Mouse (Mus musculus): ENCODE results near the gene Cldn1.
A peak's percentile ranks its signal among the peaks of the same experiment; 100 is the strongest.

The Cldn1 gene

DNA sequence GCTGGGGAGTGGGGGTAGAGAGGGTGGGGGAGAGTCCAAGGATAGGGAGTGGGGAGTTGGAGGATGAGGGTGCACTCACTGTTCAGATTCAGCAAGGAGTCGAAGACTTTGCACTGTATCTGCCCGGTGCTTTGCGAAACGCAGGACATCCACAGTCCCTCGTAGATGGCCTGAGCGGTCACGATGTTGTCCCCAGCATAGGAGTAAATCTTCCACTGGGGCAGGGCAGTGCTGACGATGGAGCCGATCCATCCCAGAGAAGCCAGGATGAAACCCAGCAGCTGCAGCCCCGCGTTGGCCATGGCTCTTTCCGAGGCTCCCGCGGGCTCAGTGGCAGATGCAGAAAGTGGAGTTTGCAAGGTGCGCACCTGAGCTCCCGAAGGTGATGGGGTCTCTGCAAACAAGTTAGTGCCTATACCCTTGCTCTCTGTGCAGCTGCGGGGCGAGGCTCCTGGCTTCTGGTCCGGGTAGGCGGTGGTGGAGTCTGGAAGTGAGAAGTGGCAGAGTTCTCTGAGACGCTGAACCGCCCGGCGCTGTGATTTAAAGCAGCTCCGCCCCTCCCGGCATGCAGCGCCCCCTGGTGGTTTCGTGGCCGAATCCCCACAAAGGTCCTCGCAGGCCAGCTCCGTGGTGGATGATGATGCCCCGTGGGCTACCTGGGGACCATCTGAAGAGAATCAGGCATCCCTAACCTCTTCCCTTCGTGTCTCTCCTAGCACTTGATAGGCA lies at the start of gene Cldn1:
Cldn1 (minus strand) TSS at position 517 of the 729 bp plus-strand sequence.
- DNase-seq (ENCODE audit: low read depth) = peak; percentile 68

DNA sequence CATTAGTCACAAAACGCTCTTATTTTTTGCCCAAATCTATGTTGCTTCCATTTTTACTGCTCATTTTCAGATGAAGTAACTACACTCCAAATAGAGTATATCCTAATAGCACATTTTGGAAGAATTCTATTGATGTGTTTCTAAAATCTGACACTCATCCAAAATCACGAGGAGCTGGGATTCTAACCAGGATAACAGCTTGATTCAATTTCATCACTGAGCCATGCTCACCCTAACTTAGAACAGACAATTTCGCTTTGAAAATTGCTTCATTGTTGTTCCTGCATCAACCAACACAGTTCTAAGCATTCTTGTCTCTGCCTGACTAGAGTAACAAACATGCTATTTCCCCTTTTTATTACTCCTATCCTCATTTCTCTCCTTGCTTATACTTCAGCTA lies 47.0 kb upstream of the Cldn1 start:
- no peak for DNase-seq (ENCODE audit: low read depth)

DNA sequence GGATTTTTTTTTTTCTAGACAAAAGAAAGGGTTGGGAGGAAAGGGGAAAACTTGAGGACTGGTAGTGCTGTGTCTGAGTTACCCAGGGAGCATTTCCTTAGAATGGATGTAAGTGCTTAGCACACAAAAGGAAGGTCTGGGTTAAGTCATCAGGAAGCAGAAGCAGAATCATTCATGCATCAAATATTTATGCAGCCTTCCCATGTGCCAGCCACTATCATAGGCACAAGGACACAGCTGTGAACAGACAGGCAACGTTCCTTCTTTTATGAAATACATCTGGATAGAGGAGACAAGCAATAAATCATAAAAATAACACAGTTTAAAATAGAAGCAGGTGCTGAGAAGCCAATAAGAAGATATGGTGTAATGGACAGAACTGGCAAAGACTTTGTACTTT lies 32.4 kb upstream of the Cldn1 start:
- DNase-seq (ENCODE audit: low read depth) = no peak

DNA sequence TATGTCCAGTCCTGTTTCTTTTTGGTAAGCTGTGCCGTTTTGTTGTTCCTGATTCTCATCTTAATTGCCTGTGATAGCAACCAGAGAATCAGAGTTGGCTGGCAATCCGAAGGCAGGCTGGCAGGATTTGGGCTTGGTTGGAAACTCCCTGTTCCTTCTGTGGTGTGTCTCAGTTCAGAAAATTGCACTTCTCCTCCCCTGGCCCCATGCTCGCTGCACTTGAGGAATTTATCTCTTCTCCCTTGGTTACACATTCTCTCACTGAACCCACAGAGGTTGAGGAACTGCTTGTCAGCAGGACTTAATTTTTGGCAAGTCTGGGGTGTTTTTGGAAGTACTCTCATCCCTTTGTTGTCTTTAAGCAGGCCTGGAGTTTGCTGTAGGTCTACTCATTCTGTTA lies 29.3 kb upstream of the Cldn1 start:
- peak; percentile 58 for DNase-seq (ENCODE audit: low read depth)

DNA sequence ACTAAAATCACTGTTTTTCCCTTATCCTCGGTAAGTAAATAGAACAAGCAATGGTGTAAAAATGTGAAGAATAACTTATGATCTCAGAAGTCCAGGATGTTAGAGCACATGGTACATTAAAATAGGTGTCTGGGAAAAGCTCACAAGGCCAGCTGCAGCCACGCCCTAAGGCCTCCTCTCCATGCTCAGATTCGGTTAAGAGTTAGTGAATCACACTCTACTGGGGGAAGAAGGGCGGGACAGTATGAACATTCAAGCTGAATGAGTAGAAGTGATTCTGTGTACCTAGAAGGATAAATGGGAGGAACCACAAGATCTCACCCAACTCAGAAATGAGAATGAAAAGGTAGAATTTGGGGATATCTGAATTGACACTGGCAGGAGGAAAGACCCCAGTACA lies 28.9 kb upstream of the Cldn1 start:
- peak; percentile 44 for DNase-seq (ENCODE audit: low read depth)

DNA sequence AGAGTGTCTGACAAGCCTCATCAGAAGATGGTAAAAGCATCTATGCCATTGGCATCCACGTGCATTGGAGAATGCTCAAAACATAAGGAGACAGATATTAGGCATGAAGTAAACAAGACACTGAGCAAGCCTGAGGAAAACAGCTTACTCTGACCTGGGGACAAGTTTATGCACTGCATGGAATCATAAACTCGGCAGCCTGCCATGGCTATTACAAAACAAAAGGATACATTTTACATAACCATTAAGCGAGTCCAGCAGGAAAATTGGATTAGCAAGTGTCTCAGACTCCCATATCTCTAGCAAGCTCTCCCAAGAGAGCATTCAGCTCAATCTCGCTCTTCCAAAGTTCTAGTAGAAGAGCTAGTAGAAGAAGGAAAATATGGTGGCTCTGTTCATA lies 19.3 kb upstream of the Cldn1 start:
- DNase-seq (ENCODE audit: low read depth) = peak; percentile 27

DNA sequence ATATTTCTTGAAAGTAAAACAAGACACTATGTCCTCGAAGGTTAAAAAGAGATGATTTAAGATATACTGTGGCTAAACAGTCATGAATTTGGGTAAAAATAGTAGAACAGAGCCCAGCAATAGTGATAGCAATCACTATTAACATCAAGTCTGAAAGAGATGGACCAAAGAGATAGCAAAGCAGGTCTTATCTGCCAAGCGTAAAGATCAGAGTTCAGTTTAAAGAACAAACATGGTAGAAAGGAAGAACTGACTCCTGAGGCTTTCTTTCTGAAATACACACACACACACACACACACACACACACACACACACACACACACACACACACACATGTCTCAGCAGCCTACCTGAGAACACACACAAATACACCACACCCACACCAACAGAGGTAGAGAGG lies 14.5 kb upstream of the Cldn1 start:
- DNase-seq (ENCODE audit: low read depth) = no peak

DNA sequence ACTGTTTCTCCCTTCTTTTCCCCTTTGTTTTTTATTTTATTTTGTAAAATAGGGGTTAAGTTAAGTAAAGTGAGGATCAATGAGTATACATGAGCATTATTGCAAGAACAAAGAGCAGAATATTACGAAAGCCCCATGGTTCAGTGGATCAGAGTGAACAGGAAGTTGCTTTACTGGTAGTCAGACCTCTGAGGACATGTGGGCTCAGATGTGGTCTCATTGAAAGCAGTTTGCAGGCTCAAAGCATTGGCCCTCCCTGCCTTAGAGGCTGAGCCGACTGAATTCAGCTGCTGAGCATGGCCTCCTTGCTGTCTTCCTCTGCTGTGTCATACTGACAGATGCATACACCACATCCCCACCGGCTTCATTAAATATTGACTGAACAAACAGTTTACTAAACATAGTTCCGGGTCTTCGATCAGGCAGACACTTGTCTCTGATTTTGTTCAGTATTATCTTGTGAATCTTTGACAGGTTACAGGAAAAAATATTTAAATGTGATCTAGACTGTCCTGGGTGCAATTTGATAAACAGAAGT lies 12.5 kb upstream of the Cldn1 start:
- no peak for DNase-seq (ENCODE audit: low read depth)

DNA sequence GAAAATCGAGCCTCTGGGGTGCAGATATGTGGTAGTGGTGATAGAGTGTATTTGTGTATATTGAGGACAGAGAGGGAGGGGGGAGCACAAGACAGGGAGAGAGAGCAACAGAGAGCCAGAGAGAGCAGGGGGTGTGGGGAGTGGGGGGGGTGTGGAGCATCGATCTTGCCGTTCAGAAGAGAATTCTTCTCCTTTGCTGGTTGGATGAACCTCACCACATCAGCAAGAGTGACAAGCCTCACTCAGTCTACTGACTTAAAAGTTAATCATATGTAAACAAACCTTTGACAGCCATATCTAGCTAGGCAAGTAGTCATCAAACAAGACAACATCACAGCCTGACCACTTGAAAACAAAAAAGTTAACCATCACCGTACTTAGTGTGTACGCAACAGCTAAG lies 5.5 kb upstream of the Cldn1 start:
- DNase-seq (ENCODE audit: low read depth) = no peak

DNA sequence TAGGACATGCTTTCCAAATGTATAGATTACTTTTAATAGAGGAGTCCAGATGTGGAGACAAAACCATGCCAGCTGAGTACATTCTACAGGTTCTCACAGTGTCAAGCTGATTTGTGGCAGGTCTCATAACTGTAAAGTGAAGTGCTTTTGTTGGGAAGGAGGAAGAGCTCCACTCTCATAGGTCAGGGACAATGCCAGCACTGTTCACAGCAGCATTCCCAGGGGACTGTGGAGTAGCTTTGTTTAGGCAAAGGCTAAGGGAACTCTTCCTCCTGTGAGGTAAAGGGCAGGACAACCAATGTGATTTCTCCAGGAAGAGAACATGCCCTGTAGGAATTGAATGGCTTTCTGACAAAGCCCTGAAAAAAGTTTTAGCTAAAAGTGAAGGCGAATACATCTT lies 1.5 kb downstream of the Cldn1 start:
- no peak for DNase-seq (ENCODE audit: low read depth)

DNA sequence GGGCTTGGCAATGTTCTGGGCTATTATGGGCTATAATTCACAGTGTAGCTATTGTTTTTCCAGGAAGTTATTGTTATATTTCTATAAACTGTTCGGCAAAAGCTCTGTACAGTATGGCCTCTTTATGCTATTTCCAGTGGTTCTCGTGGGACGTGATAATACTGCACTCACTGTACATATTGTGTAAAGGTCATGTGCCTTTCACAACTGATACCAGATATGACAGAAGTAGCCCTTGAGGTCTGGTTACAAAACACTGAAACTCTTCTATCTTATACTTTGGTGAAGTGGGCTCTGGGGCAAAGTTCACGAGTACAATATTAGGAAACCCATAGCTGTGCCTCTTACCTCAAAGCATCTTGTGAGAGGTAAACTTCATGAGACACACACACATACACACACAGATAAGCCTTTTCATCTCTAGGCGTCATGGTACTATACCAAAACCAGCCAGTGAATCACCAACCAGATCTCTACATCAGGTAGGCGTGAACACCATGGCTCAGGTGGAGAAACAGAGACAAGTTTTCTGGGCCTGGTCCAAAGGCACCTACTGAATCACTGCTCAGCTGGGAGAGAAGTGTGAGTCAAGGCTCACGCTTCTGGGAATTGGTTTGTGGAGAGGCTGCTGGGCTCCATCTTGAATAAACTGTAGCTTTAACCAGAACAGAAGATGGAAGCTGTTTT lies 2.5 kb downstream of the Cldn1 start:
- no peak for DNase-seq (ENCODE audit: low read depth)

DNA sequence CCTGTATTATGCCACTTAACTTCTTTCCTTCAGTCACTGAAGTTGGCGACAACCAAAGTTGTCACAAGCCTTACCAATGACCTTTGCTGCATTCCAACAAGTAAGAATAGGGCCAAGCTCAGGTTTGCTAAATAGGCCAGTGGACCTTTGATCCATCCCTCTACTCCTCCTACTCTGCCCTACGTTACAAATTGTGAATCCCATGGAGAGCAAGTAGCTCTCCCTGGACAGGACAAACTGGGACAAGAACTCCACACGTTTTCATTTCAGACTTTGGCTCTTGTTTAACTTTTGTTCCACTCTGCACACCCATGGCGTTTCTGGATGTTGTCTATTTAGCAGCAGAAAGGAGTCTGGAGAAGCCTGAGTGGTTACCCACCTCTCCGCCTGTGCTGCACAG lies 3.5 kb downstream of the Cldn1 start:
- DNase-seq (ENCODE audit: low read depth) = no peak

DNA sequence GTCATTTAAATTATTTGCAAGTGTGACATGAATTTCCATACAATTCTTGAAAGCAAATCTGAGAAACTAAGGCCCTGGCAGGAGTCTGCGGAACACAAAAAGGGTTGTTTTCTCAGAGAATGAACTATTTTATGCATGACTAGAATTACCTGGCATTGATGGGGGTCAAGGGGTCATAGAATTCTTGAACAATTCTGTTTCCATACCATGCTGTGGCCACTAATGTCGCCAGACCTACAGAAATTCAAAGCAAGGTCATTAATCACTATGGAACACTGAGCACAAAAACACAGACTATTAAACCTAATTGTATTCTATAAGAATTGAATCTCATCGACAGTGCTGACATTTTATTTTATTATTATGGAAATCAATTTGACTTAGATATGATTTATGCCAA lies 10.9 kb downstream of the Cldn1 start:
- DNase-seq (ENCODE audit: low read depth) = no peak

DNA sequence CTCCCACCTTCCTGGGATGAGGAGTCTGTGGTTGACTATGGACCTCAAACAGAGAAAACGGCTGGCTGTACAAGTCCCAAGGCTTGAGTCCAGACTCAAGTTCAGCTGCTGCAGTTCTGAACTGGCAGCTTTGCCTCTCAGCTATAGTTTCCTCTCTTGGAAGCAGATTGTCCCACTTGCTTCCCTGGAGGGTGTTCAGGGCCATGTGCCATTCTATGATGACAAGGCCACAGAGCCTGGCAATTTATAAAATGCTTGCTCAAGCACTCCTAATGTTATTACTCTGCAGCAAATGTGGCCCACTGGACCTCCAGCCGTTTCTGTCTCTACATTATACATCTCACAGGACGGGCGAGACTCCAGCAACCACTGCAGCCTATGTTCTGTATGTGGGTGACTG lies 12.0 kb downstream of the Cldn1 start:
- DNase-seq (ENCODE audit: low read depth) = no peak

DNA sequence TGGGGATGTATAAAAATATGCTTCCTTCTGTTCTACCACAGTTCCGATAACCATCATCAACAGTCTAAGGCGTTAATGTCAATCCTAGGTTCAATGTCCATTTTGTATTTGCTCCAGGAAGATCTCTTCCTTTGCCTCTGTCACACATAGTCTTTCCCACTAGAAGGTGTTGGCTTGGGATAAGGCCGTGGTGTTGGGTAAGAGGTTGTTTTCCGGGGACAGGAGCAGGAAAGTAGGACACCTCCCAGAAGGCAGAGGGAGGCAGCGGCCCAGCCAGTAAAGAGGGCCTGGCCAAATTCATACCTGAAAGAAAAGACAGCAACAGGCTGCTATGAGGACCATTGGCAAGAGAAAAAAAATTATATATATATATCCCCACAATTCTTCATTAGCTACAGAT lies 12.7 kb downstream of the Cldn1 start:
- DNase-seq (ENCODE audit: low read depth) = no peak

DNA sequence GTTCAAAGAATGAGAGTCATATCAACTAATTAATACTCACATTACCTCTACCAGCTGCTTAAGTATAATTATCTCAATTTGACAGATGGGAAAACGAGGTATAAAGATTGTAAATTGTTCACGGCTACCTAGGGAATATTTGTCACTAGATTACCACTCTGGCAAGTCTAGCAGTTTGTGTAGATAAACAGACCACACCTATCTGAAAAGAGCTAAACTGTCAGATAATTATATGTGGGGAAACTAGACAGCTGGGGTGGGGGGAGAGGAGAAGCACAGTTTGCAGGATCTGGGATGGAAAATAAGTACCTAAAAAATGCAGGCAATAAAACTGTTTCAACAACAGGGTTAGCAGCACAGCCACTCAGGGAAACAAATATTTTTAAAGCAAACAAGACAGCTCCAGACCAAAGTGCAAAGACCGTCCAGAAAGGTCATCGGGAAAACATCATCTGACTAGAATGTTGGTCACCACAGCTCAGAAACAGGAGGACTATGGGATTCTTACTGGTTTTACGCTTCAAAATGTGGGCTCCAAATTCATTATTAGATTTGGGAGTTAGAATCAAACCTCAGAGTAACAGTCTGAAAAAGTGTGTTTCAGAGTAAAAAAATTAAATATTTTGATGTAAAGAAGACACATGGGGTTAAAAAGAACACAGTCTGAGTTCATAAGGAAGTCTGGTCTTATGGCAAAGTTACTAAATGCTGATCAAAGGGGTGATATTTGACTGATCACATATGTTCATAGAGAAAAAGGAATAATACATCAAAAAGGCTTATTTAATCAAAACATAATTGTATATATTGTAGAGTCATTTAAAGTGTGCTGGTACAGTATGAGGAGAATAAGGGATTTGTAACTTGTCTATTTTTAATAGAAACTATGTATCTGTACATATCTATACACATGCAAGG lies 13.5 kb downstream of the Cldn1 start:
- no peak for DNase-seq (ENCODE audit: low read depth)

DNA sequence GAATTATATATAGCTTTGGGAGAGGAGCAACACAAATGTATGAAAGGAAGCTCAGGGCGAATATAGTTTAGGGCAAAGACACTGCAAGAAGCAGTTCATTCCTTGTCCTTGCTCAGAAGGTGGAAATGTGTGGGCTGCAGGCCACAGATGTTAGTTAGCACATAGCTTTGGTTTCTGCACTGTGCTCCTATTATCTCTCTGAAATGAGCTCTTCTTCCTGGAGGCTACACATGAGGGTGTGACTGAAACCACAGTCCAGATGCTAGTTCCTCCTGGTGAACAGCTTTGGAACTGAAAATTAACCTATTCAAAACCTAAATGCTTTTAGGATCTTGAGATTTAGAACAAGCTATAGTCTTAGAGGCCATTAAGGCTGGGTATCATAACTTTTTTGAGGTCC lies 16.1 kb downstream of the Cldn1 start:
- DNase-seq (ENCODE audit: low read depth) = no peak

DNA sequence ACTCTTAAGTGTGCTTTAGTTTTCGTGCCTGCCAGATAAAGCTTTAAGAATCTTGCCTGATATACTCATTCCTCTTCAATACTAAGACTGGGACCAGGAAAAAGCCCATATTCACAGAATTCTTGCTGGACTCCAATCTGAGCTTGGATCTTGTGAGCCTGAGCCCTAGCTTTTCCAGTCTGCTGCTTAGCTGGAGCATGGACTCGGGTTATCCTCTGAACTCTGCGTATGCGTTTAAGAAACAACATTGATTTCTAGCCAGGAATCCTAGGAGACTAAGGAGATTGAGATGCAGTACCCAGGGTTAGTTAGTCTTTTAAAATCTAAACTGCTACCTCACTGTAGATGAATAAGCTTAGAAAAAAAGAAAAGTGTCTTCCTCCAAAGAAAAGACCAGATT lies 20.9 kb downstream of the Cldn1 start:
- no peak for DNase-seq (ENCODE audit: low read depth)

DNA sequence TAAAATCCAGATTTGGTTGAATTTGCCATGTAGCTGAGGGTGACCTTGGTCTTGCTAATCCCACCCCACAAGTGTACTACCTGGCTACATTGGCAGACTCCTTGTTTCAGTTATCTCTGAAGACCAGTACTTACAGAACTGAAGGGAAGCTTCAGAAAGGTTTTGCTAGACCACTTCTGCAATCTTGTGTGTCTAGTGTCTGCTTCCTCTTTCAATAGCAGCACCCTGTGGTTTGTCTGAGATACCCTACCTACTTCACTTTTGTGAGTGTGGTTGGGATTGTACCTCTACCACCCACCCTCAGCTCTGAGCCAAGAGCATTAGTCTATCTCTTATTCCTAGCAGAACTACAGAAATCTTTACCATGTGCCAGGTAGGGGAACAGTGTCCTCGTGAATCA lies 22.8 kb downstream of the Cldn1 start:
- no peak for DNase-seq (ENCODE audit: low read depth)

DNA sequence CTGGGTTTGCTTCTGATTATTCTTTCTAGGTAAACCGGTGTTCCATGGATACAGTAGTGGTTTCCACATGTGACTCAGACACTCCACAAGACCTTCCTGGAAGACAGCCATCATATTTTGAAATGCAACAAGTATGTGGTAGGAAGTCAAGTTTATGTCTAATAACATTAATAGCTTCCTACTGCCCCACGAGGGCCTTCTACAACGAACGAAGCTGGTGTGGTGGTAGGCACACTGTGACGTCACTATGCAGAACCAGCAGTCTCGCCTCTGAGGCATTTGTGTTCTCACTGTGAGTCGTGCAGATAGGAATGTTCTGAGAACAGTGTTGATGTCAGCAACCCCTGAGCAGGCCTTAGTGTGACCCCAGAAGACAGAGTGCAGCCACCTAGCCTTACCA lies 55.4 kb downstream of the Cldn1 start:
- DNase-seq (ENCODE audit: low read depth) = peak; percentile 64

DNA sequence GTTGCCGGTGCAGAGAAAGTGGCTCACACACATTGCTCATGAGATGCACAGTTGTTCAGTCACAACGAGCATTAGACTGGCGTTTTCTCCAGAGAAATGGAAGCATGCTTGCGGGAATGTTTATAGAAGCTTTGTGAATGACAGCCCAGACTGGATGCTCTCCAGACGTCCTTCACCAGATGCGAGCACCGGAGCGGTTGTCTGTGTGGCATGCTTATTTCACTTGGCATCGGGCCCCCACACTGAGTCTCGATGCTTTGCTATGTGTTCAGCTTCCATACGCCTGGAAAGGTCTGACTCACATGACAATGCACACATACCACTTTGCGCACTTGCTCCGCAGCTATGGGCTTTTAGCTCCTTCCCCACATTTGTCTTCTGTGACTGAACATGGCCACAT lies 56.8 kb downstream of the Cldn1 start:
- peak; percentile 5 for DNase-seq (ENCODE audit: low read depth)

DNA sequence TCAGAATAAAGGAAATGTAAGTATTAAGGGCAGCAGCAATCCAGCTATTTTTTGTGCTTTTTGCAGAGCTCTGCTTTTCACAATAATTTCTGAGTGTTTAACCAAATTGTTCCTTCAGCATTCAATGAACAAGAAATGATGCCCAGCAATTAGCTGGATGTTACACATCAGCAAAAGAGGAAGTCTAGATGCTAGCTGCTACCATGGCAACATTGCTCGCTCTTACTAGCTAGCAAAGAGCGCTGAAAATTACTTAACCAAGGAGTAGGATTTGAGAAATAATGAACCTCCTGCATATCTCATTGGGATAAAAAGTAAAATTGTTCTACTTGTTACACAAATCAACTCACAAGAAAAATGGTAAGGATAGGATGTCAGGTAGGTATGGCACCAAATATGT lies 62.2 kb downstream of the Cldn1 start:
- no peak for DNase-seq (ENCODE audit: low read depth)
